Mouse (Mus musculus) mesoderm, embryonic 11.5 days (tissue): ENCODE data around the gene Tex264.

ENCODE experiments used
- DNase-seq: peaks from one replicate; pipeline ENCODE4 v3.0.0-alpha.2; 2012; ENCODE audit warnings: low read depth, low spot score

The Tex264 gene

DNA sequence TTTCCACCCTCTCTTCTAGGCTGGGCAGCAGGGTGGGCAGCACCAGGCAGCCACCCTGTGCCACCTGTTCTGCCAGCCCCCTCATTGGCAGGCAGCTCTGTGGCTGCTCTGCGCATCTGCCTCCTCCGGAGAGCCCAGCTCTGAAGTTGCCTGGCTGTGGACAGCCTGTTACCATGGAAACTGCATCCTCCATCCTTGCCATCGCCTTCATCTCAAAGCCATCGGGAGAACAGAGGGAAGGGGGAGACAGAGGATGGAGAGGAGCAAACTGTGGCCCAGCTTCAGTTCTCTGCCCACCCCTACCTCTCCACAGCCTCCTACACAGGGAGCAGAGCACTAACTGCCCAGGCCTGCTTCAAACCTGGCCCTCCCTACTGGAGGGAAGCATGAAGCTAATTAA is 21.3 kb downstream of the Tex264 start:
- DNase-seq, result no peak

DNA sequence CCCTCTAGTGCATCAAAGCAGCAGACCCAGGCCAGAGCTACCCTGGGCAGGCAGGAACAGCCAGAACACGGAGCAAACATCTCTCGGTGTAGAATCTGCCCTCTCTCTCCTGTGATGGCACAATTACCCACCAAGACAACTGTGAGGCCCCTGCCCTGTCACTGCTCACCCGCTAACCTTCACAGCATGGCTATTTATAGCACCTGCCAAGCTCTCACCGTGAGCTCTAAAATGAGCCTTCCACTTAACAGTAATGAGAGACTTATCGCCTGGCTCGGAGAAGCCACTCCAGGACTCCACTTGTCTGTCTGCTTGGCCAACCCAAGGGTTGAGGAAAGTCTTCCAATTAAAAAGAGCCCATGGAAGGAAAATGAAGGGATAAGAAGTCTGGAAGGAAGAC is 22.5 kb downstream of the Tex264 start:
- no peak for DNase-seq

GRCm38 (mm10) chr9:106659935-106660334 is 25.8 kb downstream of the Tex264 start:
- DNase-seq, result no peak

- DNase-seq, result peak; percentile 41
Measured at GRCm38 (mm10) chr9:106659441-106659840, 26.3 kb downstream of the Tex264 start.

DNA sequence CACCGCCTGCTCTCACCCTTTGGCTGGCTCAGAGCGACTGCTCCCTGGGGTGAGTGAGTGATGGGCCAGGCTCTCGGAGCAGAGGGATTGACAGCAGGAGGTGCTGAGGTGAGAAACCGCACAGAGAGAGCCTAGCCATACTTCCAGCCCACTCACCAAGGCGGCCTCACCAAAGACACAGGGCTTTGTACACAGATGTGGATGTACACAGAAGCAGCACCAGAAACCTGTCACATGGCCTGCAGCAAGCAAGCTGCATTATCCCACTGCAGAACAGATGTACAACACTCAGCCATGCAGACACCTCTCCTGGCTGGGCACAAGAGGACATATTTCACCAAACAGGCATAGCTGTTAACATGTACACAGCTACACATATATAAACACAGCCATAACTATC is 28.1 kb downstream of the Tex264 start:
- DNase-seq, result no peak

DNA sequence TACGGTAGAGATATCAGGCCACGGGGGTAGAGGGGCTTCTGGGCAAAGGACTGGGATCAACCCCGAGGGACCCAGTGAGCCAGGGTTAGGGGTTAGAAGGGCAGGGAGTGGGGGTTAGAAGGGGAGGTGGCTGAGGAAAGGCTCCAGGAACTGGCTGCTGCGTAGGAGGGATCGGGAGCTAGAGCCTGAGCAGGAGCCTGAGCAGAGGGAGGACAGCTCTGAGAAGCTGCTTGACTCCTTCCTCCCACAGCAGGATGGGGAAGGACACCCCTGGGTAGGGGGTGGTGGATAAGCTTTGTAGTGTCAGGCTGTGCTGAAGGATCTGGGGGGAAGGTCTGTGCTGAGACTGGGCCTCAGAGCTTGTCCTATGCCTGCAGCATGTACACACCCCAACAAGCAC is 28.9 kb downstream of the Tex264 start:
- DNase-seq, result no peak

- DNase-seq, result peak; percentile 88
Measured at GRCm38 (mm10) chr9:106655884-106656720, 29.6 kb downstream of the Tex264 start, which contains the start of gene Grm2. Grm2 (minus strand) TSS chr9:106656082.

GRCm38 (mm10) chr9:106652720-106653119 is 33.0 kb downstream of the Tex264 start:
- no peak for DNase-seq

DNA sequence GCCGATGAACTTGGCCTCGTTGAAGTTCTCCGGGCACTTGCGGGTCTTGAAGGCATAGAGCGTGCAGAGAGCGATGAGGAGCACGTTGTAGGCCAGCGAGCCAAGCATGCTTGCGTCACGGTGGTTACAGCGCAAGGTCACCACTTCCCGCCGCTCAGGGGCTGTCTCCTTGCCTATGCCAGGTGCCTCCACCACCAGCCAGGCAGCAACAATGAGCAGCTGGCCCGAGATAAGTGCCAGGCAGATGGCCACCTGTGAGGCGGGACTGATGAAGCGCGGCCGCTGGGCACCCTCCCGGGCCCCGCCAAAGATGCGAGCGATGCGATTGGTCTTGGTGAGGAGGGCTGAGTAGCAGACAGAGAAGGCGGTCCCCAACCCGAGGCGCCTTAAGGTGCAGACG is 38.5 kb downstream of the Tex264 start:
- no peak for DNase-seq

DNA sequence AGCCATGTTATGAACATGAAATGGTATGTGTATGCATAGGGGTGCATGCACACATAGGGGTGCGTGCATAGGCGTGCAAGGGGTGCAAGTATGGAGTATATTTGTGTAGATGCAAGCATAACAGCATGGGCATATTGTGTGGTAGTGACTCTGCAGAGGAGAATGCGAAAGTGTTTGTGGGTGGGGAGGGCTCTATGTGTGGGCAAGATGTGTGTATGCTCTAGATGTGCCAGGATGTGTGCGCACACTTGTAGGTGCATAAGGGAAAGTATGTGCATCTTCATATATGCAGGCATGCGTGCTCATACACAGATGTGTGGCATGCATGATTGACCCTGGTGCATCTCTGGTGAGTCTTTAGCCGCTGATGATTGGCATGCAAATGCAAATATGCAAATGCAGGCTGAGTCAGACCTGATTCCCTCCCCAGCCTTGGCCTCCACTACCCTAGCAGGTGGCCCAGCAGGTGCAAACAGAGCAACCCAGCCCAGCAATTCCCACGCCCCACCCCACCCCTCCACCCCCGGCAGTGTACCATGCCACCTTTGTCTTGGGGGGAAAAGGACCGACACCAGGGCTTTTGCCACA is 39.9 kb downstream of the Tex264 start:
- no peak for DNase-seq

GRCm38 (mm10) chr9:106643787-106644186 is 41.9 kb downstream of the Tex264 start:
- DNase-seq, result peak; percentile 37

GRCm38 (mm10) chr9:106643128-106643527 is 42.6 kb downstream of the Tex264 start:
- peak; percentile 88 for DNase-seq

- no peak for DNase-seq
Measured at GRCm38 (mm10) chr9:106641346-106641745, 44.4 kb downstream of the Tex264 start.

GRCm38 (mm10) chr9:106638154-106638553 is 47.6 kb downstream of the Tex264 start:
- no peak for DNase-seq

- DNase-seq, result no peak
Measured at GRCm38 (mm10) chr9:106632185-106632584, 53.5 kb downstream of the Tex264 start.

DNA sequence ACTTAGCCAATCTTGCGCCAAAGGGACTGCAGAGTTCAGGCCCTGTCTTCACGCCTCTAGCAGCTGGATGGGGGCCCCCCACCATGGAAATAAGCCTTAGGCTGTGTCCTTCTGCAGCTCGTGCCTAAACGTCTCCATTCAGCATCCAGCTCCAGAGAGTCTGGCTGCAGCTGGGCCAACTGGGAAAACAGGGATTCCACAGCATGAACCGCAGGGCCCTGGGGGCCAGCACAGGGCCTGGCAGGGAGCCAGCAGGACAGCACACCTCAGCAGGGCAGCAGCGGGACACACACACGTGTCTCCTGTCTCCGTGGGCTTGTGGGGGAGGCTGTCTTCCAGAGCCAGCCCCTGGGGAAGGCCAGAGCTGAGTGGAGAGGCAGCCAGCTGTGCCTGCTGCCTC is 57.9 kb downstream of the Tex264 start:
- peak; percentile 6 for DNase-seq

- no peak for DNase-seq
Measured at GRCm38 (mm10) chr9:106626282-106626681, 59.4 kb downstream of the Tex264 start, which contains the start of gene Iqcf6. Iqcf6 (plus strand) TSS chr9:106626582.

GRCm38 (mm10) chr9:106617496-106617895 is 68.2 kb downstream of the Tex264 start:
- DNase-seq, result no peak

DNA sequence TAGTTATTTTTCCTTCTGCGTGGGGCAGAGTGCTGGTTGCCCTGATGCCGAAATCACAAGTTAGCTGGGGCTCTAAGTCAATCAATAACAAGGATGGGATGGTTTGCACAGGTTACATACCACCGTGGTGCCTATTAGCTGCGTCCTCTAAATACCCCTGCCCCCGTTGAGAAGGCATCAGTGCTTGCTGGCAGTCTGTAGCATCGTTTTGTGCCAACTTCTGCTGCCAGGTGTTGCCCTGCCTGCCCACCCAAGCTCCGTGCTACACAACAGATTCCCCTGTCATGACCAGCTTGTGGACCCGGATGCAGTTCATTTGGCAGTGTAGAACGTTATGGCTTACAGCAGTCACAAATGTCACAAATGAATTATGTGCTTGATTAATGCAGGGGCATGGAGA is 69.4 kb downstream of the Tex264 start:
- no peak for DNase-seq

- no peak for DNase-seq
Measured at GRCm38 (mm10) chr9:106614616-106615015, 71.1 kb downstream of the Tex264 start.

DNA sequence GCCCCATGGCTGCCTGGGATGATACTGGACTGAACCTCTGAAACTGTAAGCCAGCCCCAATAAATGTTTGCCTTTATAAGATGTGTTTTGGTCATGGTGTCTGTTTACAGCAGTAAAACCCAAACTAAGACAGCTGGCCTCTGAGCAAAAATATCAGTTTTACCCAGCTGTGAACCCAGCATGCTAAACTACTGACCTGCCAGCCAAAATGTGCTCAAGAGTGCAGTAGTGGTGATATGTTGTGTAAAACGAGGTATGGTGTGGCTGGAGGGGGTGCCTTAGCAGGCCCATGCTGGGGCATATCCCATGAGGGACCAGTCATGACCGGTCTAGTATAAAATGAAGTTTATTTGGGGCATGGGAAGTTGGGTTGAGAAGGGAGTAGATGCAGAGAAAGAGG is 71.8 kb downstream of the Tex264 start:
- no peak for DNase-seq

DNA sequence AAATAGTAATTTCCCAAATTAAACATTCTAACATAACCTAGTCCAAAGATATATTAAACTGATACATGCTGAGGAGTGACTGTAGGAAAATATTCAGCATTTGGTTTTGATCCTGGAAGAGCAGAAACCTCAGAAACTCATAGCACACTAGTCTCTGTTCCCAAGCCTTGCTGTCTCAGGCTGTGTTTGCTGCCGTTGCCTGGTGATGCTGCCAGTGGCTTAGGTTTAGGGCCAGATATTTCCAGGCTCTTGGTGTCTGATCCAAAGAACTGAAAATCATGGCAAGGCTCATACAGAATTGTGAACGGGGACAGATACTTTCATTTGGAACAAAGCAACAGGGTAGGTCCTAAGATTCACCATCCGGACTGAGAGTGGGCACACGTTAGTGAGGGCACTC is 75.0 kb downstream of the Tex264 start:
- no peak for DNase-seq
